Mouse (Mus musculus) testis, adult 2 months (tissue): Measurements from ENCODE around the gene Socs2.

Experiments
- CTCF ChIP-seq: fragments of 200-500 bp; IDR thresholded peaks from 2 replicates; pipeline ENCODE4 v1.5.1; 2012; ENCODE audit warnings: low read depth, mild to moderate bottlenecking, inconsistent platforms, low read length, moderate library complexity; ENCODE audit not compliant: control insufficient read depth, insufficient read depth, insufficient replicate concordance
- POLR2A ChIP-seq: fragments of 200-500 bp; IDR thresholded peaks from 2 replicates; pipeline ENCODE4 v1.6.1; 2012; ENCODE audit warnings: low read depth, mild to moderate bottlenecking, inconsistent platforms, low read length, moderate library complexity; ENCODE audit not compliant: control insufficient read depth

- TF ChIP-seq POLR2A: no peak
- no peak for TF ChIP-seq CTCF
These were observed 40.5 kb upstream of the Socs2 start for GRCm38 (mm10) chr10:95457367-95458049.
